Mouse (Mus musculus) cortical plate, adult 2 months (tissue): ENCODE results near the gene Irs3. TPM values are rescaled to one million over a fixed set of nuclear protein-coding genes. Genes with fewer than 3 reads are reported as not detected.

Experiments used
- H3K27ac ChIP-seq: fragments of 200-500 bp; 2 replicates; pipeline ENCODE4 v1.5.1; 2012; ENCODE audit warnings: low read length, control low read depth, inconsistent platforms; ENCODE audit not compliant: insufficient read depth
- H3K4me1 ChIP-seq: fragments of 200-500 bp; 2 replicates; pipeline ENCODE4 v1.6.1; 2011; ENCODE audit warnings: low read length; ENCODE audit not compliant: control insufficient read depth, insufficient read depth
- H3K4me3 ChIP-seq: fragments of 200-500 bp; 2 replicates; pipeline ENCODE4 v1.5.1; 2011; ENCODE audit warnings: mild to moderate bottlenecking, low read length, control low read depth; ENCODE audit not compliant: insufficient read depth
- CTCF ChIP-seq: fragments of 200-500 bp; IDR thresholded peaks from 2 replicates; pipeline ENCODE4 v1.5.1; 2011; ENCODE audit warnings: mild to moderate bottlenecking, control low read depth, low read length; ENCODE audit not compliant: insufficient read depth; ENCODE audit errors: extremely low read depth
- POLR2A ChIP-seq: fragments of 200-500 bp; IDR thresholded peaks from 2 replicates; pipeline ENCODE4 v1.6.1; 2011; ENCODE audit warnings: mild to moderate bottlenecking, low read length, control low read depth; ENCODE audit not compliant: insufficient read depth; ENCODE audit errors: extremely low read depth
- polyA plus RNA-seq: library from polyadenylated mRNA; depleted of rRNA; stranded (reverse); fragments of >200 nt; gene quantifications from 2 replicates; pipeline ENCODE4 v1.2.3, GENCODE M21; 2012

Gene Irs3
- polyA plus RNA-seq, 1 experiment: 0.25 TPM

GRCm38 (mm10) chr5:137663057-137663456 lies 17.5 kb upstream of the Irs3 start:
- no peak overlapping the region for H3K27ac ChIP-seq
- TF ChIP-seq POLR2A: no peak
- no peak for TF ChIP-seq CTCF
- no peaks in the 10 kb centered on the region for H3K4me1 ChIP-seq
- no peak overlapping the region for H3K4me3 ChIP-seq

- Histone ChIP-seq H3K27ac (no peak overlapping the region), H3K4me1 (no peaks in the 10 kb centered on the region), H3K4me3 (no peak overlapping the region)
- TF ChIP-seq CTCF (no peak), POLR2A (no peak)
Observed at GRCm38 (mm10) chr5:137660064-137660688, 14.7 kb upstream of the Irs3 start.

GRCm38 (mm10) chr5:137656977-137657376 lies 11.5 kb upstream of the Irs3 start:
- Histone ChIP-seq H3K4me1 (no peaks in the 10 kb centered on the region), H3K4me3 (no peak overlapping the region), H3K27ac (no peak overlapping the region)
- TF ChIP-seq POLR2A (no peak), CTCF (peak; percentile 90)

GRCm38 (mm10) chr5:137654746-137655145 lies 9.2 kb upstream of the Irs3 start:
- H3K4me3 ChIP-seq: no peak overlapping the region
- TF ChIP-seq CTCF: 0 out of 2 replicates have a peak, but pooled peaks have one; percentile 10
- no peak for TF ChIP-seq POLR2A
- no peaks in the 10 kb centered on the region for H3K4me1 ChIP-seq
- H3K27ac ChIP-seq: no peak overlapping the region

- TF ChIP-seq CTCF (no peak), POLR2A (no peak)
- Histone ChIP-seq H3K27ac (no peak overlapping the region), H3K4me1 (no peaks in the 10 kb centered on the region), H3K4me3 (no peak overlapping the region)
Observed at GRCm38 (mm10) chr5:137653366-137653765, 7.9 kb upstream of the Irs3 start.

GRCm38 (mm10) chr5:137652474-137652873 lies 7.0 kb upstream of the Irs3 start:
- no peak overlapping the region for H3K27ac ChIP-seq
- H3K4me3 ChIP-seq: no peak overlapping the region
- no peak for TF ChIP-seq POLR2A
- TF ChIP-seq CTCF: peak; percentile 69

GRCm38 (mm10) chr5:137649669-137650571 lies 4.4 kb upstream of the Irs3 start:
- no peak overlapping the region for H3K4me3 ChIP-seq
- H3K27ac ChIP-seq: no peak overlapping the region
- peaks cover 3% of the 10 kb centered on the region; the same call in 1 of the 2 replicates for H3K4me1 ChIP-seq
- no peak for TF ChIP-seq POLR2A
- TF ChIP-seq CTCF: no peak

More at GRCm38 (mm10) chr5:137652474-137652873, 7.0 kb upstream of the Irs3 start:
- peaks cover 3% of the 10 kb centered on the region; the same call in 1 of the 2 replicates for H3K4me1 ChIP-seq

- TF ChIP-seq POLR2A (no peak), CTCF (no peak)
- peaks cover 3% of the 10 kb centered on the region; the same call in 1 of the 2 replicates for H3K4me1 ChIP-seq
- H3K27ac ChIP-seq: no peak overlapping the region
- H3K4me3 ChIP-seq: no peak overlapping the region
Observed at GRCm38 (mm10) chr5:137649251-137649650, 3.7 kb upstream of the Irs3 start.

- no peak overlapping the region for H3K4me3 ChIP-seq
- peaks cover 3% of the 10 kb centered on the region; the same call in 1 of the 2 replicates for H3K4me1 ChIP-seq
- TF ChIP-seq POLR2A (no peak), CTCF (no peak)
- no peak overlapping the region for H3K27ac ChIP-seq
Observed at GRCm38 (mm10) chr5:137647827-137648601, 2.5 kb upstream of the Irs3 start.
